Mouse (Mus musculus) intestine, embryonic 16.5 days (tissue): ENCODE data around the gene Fam173a. TPM values are rescaled to one million over a fixed set of nuclear protein-coding genes. Genes with fewer than 3 reads are reported as not detected.

ENCODE experiments used
- ATAC-seq: fragments of 200-750 bp; cut with Nextera tagmentation; 2 replicates; pipeline ENCODE4 v1.8.0; 2017; ENCODE audit warnings: moderate TSS enrichment, moderate library complexity
- H3K27ac ChIP-seq: fragments of 300-500 bp; sonication (generic); 2 replicates; pipeline ENCODE4 v1.5.1; 2014; ENCODE audit warnings: mild to moderate bottlenecking, low read length
- H3K27me3 ChIP-seq: fragments of 300-500 bp; sonication (generic); replicated peaks from 2 replicates; pipeline ENCODE4 v1.6.1; 2014; ENCODE audit warnings: low read length, control low read depth, mixed read lengths; ENCODE audit not compliant: control insufficient read depth, insufficient read depth
- H3K36me3 ChIP-seq: fragments of 300-500 bp; sonication (generic); 2 replicates; pipeline ENCODE4 v1.6.1; 2014; ENCODE audit warnings: low read length, control low read depth; ENCODE audit not compliant: control insufficient read depth, insufficient read depth
- H3K4me1 ChIP-seq: fragments of 300-500 bp; sonication (generic); 2 replicates; pipeline ENCODE4 v1.6.1; 2014; ENCODE audit warnings: low read length, control low read depth, mixed read lengths; ENCODE audit not compliant: control insufficient read depth, insufficient read depth
- H3K4me2 ChIP-seq: fragments of 300-500 bp; sonication (generic); 2 replicates; pipeline ENCODE4 v1.6.1; 2014; ENCODE audit warnings: low read depth, low read length, control low read depth
- H3K4me3 ChIP-seq: fragments of 300-500 bp; sonication (generic); 2 replicates; pipeline ENCODE4 v1.5.1; 2014; ENCODE audit warnings: mild to moderate bottlenecking, low read length
- H3K9ac ChIP-seq: fragments of 300-500 bp; sonication (generic); 2 replicates; pipeline ENCODE4 v1.6.1; 2014; ENCODE audit warnings: low read depth, low read length
- H3K9me3 ChIP-seq: fragments of 300-500 bp; sonication (generic); 2 replicates; pipeline ENCODE4 v1.6.1; 2016; ENCODE audit warnings: low read length, control low read depth; ENCODE audit not compliant: control insufficient read depth
- WGBS: fragments of 180-500 bp; shearing (Covaris S2); extraction: QIAGEN DNeasy Blood & Tissue Kit; methylation state at CpG from one replicate; pipeline ENCODE4 v1.1.7; 2014; 5-methylcytosine and 5-hydroxymethylcytosine counted together
- polyA plus RNA-seq: library from polyadenylated mRNA; unstranded; fragments of >200 nt; fragmentation: Nextera tagmentation; extraction: Ambion mirVana; gene quantifications from 2 replicates; pipeline ENCODE4 v1.2.1, GENCODE M21; 2015

The Fam173a gene
- polyA plus RNA-seq, 1 experiment from 2014 or later, result 111 TPM

- Histone ChIP-seq H3K9me3 (no peaks in the 10 kb centered on the region), H3K27me3 (no peaks in the 10 kb centered on the region), H3K36me3 (peaks cover 10% of the 10 kb centered on the region), H3K27ac (no peak overlapping the region), H3K9ac (0 out of 2 replicates have a peak overlapping the region, but pooled peaks have one; percentile 72), H3K4me2 (no peak overlapping the region), H3K4me1 (peaks cover 54% of the 10 kb centered on the region), H3K4me3 (no peak overlapping the region; the same call in 1 of the 2 replicates)
- no peak for ATAC-seq
- WGBS, result 91% methylated on average over 16 of the region's 16 CpGs
Measured at GRCm38 (mm10) chr17:25835816-25836215, 43.1 kb upstream of the Fam173a start.

GRCm38 (mm10) chr17:25835301-25835700 lies 42.6 kb upstream of the Fam173a start:
- no peaks in the 10 kb centered on the region for H3K9me3 ChIP-seq
- H3K36me3 ChIP-seq, result peaks cover 15% of the 10 kb centered on the region
- peak overlapping the region; percentile 94; the same call in 1 of the 2 replicates for H3K4me2 ChIP-seq
- ATAC-seq, result no peak
- WGBS, result 91% methylated on average over 7 of the region's 7 CpGs
- H3K4me3 ChIP-seq, result peak overlapping the region; percentile 85; the same call in 1 of the 2 replicates
- peaks cover 59% of the 10 kb centered on the region for H3K4me1 ChIP-seq
- H3K27me3 ChIP-seq, result no peaks in the 10 kb centered on the region
- peak overlapping the region; percentile 86 for H3K9ac ChIP-seq
- no peak overlapping the region for H3K27ac ChIP-seq

GRCm38 (mm10) chr17:25834595-25835222 lies 42.0 kb upstream of the Fam173a start:
- Histone ChIP-seq H3K4me3 (peak overlapping the region; percentile 85), H3K4me2 (peak overlapping the region; percentile 94), H3K4me1 (peaks cover 65% of the 10 kb centered on the region), H3K9ac (peak overlapping the region; percentile 86), H3K9me3 (no peaks in the 10 kb centered on the region), H3K27me3 (no peaks in the 10 kb centered on the region), H3K27ac (peak overlapping the region; percentile 97), H3K36me3 (peaks cover 15% of the 10 kb centered on the region)
- no peak for ATAC-seq
- WGBS, result 71% methylated on average over 12 of the region's 12 CpGs

GRCm38 (mm10) chr17:25833961-25834594 lies 41.4 kb upstream of the Fam173a start:
- Histone ChIP-seq H3K27me3 (no peaks in the 10 kb centered on the region), H3K4me1 (peaks cover 67% of the 10 kb centered on the region), H3K27ac (peak overlapping the region; percentile 97), H3K9ac (peak overlapping the region; percentile 86), H3K9me3 (no peaks in the 10 kb centered on the region), H3K36me3 (peaks cover 11% of the 10 kb centered on the region), H3K4me2 (peak overlapping the region; percentile 94), H3K4me3 (peak overlapping the region; percentile 85)
- no peak for ATAC-seq
- WGBS, result 16% methylated on average over 6 of the region's 6 CpGs

- H3K9me3 ChIP-seq, result no peaks in the 10 kb centered on the region
- H3K36me3 ChIP-seq, result peaks cover 10% of the 10 kb centered on the region
- H3K4me3 ChIP-seq, result peak within 1 kb of the TSS; percentile 85
- H3K9ac ChIP-seq, result peak within 1 kb of the TSS; percentile 90
- peak within 1 kb of the TSS; percentile 98 for H3K4me2 ChIP-seq
- peak; percentile 78 for ATAC-seq
- peaks cover 71% of the 10 kb centered on the region for H3K4me1 ChIP-seq
- peak within 1 kb of the TSS; percentile 97 for H3K27ac ChIP-seq
- no peaks in the 10 kb centered on the region for H3K27me3 ChIP-seq
- WGBS, result under 1% methylated on average over 24 of the region's 24 CpGs
Measured at GRCm38 (mm10) chr17:25833291-25833663, 40.6 kb upstream of the Fam173a start, which contains the start of gene Stub1. Stub1 (minus strand) TSS chr17:25833404.

GRCm38 (mm10) chr17:25832436-25833290 lies 40.0 kb upstream of the Fam173a start:
- WGBS, result under 1% methylated on average over 77 of the region's 77 CpGs
- peaks cover 10% of the 10 kb centered on the region for H3K36me3 ChIP-seq
- ATAC-seq, result peak; percentile 89
- peak overlapping the region; percentile 97 for H3K27ac ChIP-seq
- H3K27me3 ChIP-seq, result no peaks in the 10 kb centered on the region
- no peaks in the 10 kb centered on the region for H3K9me3 ChIP-seq
- peak overlapping the region; percentile 85 for H3K4me3 ChIP-seq
- peaks cover 70% of the 10 kb centered on the region for H3K4me1 ChIP-seq
- H3K4me2 ChIP-seq, result peak overlapping the region; percentile 98
- H3K9ac ChIP-seq, result peak overlapping the region; percentile 90

- ATAC-seq, result no peak
Measured at GRCm38 (mm10) chr17:25831451-25832281, 39.0 kb upstream of the Fam173a start.

GRCm38 (mm10) chr17:25830806-25831431 lies 38.2 kb upstream of the Fam173a start:
- Histone ChIP-seq H3K27me3 (no peaks in the 10 kb centered on the region), H3K4me3 (peak overlapping the region; percentile 85), H3K27ac (no peak overlapping the region), H3K4me1 (peaks cover 54% of the 10 kb centered on the region), H3K36me3 (peaks cover 15% of the 10 kb centered on the region), H3K9ac (peak overlapping the region; percentile 90; the same call in 1 of the 2 replicates), H3K9me3 (no peaks in the 10 kb centered on the region), H3K4me2 (peak overlapping the region; percentile 98)
- no peak for ATAC-seq
- WGBS, result 82% methylated on average over 14 of the region's 14 CpGs

More at GRCm38 (mm10) chr17:25831451-25832281, 39.0 kb upstream of the Fam173a start:
- Histone ChIP-seq H3K27me3 (no peaks in the 10 kb centered on the region), H3K9me3 (no peaks in the 10 kb centered on the region), H3K9ac (peak overlapping the region; percentile 90), H3K4me1 (peaks cover 61% of the 10 kb centered on the region), H3K27ac (peak overlapping the region; percentile 93), H3K4me3 (peak overlapping the region; percentile 85), H3K4me2 (peak overlapping the region; percentile 98), H3K36me3 (peaks cover 10% of the 10 kb centered on the region)
- 45% methylated on average over 21 of the region's 21 CpGs for WGBS
